Mouse (Mus musculus) adrenal gland, adult 8-10 months (tissue): ENCODE results near the gene Sphk1. TPM values are rescaled to one million over a fixed set of nuclear protein-coding genes. Genes with fewer than 3 reads are reported as not detected.
"Not testable (repeated sequence)": the region's sequence is repeated elsewhere in the genome, so short reads cannot be mapped to it uniquely, and the experiment has no call there.

ENCODE experiments used
- DNase-seq: peaks from one replicate; pipeline ENCODE4 v3.0.0; 2022
- total RNA-seq, 4 experiments: library from RNA; stranded (reverse); gene quantifications; 2 replicates each; pipeline ENCODE4 v1.2.4; 2022

Sphk1 gene
- total RNA-seq = 1 to 10 TPM; 3.0 to 4.7 (median 3.5) TPM

DNA sequence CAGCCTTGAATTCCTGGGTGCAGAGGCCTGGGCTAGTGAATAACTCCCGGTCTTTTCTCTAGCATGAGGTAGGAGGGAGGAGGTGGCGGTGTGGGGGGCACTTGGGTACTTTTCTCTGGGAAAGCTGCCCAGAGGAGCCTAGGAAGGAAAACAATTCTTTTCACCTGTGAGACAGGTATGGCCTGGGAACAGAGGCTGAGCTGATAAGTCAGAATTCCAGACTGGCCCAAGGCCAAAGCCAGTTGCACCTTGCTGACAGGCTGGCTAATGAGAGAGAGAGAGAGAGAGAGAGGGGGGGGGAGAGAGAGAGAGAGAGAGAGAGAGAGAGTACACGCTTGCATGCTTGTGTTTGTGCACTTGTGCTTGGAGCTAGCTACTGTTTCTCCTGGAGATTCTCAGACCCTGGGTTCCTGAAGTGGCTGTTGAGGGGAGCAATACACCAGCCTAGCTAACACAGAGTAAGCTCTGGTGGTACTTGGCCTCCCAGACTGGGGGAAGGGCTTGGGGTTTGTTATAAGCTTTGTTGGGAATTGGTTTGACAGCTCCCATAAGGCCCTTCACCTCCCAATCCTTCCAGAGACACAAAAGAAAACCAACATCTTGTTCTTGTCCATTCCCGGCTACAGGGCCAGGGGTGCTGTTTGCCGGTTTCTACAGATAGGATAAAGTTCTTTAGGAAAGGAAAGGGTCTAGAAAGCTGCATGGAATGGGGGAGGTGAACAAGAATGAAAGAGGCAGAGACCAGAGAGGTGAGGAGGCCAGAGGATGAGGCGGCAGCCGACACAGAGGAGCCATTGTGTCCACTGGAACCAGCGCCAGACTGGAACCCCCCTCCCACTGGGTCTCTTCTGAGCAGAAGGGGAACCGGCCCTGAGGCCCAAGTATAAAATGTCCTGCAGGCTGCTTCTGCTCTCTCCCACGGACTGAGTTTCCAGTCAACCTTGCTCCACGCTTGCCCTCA is at the start of gene Sphk1:
Gene Sphk1, plus strand, starts transcription at position 739 of the 961 bp plus-strand sequence.
- DNase-seq = no peak

- DNase-seq = no peak
Observed at GRCm38 (mm10) chr11:116480975-116481374, 49.8 kb upstream of the Sphk1 start.

DNA sequence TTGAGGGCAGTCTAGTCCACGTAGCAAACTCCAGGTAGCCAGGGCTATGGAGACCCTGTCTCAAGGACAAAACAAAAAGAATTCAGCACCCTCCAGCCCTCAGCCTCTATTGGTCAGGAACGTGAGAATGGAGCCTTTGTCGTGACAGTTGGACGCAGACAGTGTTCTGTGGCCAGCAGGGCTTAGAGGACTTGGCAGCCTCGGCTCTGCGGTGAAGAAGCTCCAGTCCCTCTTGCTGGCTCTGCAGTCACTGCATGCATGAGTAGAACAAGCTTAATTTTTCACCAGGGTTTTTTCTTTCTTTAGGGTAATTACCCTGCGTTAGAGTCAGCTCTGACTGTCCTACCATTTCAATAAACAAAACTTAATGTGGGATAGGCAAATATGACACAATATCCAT is 48.9 kb upstream of the Sphk1 start:
- no peak for DNase-seq

GRCm38 (mm10) chr11:116484261-116484660 is 46.5 kb upstream of the Sphk1 start:
- DNase-seq = no peak

DNA sequence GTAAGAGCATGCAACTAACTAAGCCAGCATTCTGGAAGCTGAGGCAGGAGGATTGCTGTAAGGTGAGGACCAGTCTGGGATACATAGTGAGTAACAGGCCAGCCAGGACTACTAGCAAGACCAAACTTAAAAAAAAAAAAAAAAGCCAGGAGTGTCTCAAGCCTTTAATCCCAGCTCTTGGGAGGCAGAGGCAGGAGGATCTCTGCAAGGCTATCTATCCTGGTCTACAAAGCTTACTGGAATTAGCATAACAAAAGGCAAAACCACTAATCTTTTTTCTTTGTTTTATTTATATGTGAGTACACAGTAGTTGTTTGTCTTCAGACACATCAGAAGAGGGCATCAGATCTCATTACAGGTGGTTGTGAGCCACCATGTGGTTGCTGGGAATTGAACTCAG is 42.5 kb upstream of the Sphk1 start:
- no peak for DNase-seq

DNA sequence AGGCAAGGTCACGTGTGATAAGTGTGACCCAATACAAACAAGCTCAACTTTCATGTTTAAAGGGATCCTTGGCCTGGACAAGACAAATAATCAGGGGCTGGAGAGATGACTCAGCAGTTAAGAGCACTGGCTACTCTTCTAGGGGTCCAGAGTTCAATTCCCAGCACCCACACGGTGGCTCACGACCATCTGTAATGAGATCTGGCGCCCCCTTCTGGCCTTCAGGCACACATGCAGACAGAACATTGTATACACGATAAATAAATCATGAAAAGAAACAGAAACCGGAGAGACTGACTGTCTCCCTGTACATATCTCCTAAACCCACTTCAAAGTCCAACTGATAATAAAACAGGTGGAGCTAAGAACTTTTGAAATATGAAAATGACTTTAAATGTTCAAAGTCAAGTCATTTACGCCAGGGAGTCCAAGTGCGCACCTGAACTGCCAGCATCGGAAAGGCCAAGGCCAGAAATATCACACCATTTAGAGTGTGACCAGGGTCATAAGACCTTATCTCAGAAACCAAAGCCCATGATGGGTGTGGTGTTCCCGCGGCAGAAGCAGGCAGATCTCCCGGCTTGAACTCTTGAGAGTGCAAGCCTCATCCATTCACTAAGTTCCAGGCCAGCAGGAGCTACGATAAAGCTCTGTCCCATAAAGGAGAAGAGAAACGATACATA is 41.9 kb upstream of the Sphk1 start:
- no peak for DNase-seq

- peak; percentile 30 for DNase-seq
Observed at GRCm38 (mm10) chr11:116489771-116490231, 40.9 kb upstream of the Sphk1 start.

DNA sequence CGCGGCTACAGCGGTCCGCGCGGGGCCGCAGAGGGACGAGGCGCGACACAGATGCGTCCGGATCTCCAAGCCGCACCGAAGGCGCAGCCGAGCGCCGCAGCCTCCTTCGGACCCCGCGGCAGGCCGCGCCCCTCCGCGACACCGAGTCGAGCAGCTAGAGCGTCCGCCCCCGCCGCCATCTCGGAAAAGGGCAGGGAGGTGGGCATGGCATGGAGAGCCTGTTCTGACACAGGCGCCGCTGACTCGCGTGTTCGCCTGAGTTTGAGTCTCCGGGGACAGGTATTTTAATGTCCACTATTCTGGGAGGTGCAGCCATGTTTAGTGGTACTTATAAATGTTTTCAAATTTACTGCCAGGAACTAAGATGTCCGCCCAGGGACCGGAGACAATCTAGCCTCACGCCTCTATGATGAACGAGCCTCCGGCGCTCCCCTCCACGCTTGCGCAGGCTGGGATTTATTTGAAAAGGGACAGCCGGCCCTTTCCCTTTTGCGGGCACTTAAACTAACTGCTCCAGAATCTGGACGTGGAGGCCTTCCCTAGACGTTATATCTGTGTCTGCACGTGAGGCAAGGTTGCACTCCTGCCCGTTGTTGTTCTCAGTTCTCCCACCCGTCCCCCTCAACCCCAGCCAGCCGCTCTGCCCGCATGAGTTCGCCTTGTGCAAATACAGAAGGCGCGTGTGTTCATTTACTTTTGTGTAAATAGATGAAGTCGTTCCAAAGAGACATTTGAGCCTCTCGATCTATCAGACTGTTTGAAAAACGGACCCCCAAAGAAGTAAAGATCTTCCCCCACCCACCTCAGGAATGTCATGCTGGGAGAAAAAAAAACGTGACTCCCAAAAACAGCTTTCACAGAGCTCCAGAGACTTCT is 40.3 kb upstream of the Sphk1 start:
- DNase-seq = peak; percentile 74

DNA sequence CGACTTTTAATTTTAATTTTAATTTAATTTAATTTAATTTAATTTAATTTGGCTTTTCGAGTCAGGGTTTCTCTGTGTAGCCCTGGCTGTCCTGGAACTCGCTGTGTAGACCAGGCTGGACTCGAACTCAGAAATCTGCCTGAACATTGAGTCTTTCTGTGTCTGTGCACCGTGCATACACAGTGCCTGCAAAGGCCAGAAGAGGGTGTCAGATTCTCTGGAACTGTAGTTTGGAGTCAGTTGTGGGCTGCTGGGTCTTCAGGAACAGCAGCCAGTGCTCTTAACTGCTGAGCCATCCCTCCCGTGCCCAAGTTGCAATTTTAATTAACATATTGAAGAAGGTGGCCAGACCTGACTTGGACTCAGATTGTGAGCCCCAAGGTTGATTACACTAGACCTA is 39.4 kb upstream of the Sphk1 start:
- DNase-seq = no peak

GRCm38 (mm10) chr11:116492507-116492906 is 38.2 kb upstream of the Sphk1 start:
- DNase-seq = not testable (repeated sequence)

- no peak for DNase-seq
Observed at GRCm38 (mm10) chr11:116493191-116493590, 37.5 kb upstream of the Sphk1 start.

DNA sequence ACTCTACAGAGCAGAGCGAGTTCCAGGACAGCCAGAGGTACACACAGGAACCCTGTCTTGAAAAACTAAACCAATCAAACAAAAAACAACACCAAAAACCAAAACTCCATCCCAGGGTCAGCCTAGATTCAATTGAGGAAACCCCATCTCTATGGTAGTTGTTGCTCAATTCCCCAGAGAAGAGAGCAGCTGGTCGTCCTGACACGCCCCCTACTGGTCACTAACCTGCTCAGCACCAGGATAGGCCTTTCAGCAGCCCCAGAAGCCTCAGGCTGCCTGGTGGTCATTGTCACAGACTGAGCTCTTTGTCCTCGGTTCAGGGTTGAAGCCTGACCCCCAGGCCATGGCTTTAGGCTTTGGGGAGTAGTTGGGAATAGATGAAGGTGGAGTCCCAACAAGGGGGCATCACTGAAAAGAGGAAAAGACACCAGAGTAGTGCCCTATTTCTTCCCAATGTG is 36.9 kb upstream of the Sphk1 start, which contains the start of gene Prpsap1:
Gene Prpsap1, minus strand, starts transcription at position 408 of the 458 bp plus-strand sequence.
- DNase-seq = no peak

DNA sequence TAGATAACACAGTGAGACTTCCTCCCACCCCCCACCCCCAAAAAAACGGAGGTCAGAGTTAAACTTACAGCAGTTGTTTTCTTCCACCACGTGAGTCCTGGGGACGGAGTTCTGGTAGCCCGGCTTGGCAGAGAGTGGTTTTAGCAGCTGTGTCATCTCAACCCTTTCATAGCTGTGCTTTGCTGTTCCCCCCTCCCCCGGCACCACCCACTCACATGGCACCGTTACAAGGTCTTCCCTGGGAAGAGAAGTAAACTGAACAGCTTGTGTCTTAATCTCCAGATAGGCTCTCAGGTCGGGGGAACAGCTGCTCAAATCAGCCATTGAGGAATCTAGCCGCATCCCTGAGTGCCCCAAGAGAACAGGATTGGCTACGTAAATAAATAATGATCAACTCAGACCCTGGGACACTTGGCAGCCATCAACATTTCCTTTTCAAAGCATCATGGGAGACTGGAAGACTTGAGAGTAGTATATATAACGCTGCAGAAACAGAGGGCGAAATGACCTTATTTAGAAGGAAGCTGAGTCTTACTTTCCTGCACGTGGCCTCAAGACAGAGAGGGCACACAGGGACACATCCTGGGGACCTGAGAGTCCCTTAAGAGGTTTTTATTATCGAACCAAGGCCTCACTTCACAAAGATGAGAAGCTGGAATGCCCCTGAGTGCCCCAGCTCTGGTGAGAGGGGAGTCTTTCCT is 36.1 kb upstream of the Sphk1 start:
- DNase-seq = no peak

- no peak for DNase-seq
Observed at GRCm38 (mm10) chr11:116497313-116497712, 33.4 kb upstream of the Sphk1 start.

- no peak for DNase-seq
Observed at GRCm38 (mm10) chr11:116498596-116498995, 32.1 kb upstream of the Sphk1 start.

GRCm38 (mm10) chr11:116499018-116499417 is 31.7 kb upstream of the Sphk1 start:
- no peak for DNase-seq

DNA sequence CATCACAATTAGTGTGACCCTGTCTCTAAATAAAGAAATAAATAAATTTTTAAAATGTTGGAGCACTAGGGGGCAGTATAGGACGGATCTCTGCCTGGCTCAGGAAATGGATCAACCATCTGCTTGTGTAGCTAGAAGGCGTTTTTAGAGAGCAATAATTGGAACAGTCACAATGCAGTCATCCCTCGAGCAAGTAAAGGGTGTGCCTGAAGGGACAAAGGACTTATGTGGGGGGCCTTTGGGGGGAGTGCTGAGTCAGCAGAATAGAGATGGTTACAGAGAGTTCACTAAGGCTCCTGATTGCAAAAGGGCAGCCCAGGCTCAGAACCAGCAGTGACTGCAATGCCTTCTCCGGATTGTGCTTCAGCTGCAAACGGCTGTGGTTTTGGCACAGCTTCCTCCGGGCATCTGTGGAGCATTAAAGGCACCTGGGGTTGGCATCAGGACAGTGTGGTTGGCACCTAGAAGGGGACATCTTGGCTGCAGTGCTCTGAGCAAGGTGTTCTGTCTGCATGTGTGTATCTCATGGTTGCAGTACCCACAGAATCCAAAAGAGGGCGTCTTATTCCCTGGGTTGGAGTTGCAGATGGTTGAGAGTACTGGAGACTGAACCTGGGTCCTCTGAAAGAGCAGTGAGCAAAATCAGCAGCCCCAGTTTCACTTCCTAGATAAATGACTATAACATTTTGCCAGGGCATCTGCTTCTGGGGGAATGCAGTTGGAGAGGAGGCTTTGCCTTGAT is 29.5 kb upstream of the Sphk1 start:
- no peak for DNase-seq

- no peak for DNase-seq
Observed at GRCm38 (mm10) chr11:116504516-116504915, 26.2 kb upstream of the Sphk1 start.

- DNase-seq = no peak
Observed at GRCm38 (mm10) chr11:116505573-116505972, 25.2 kb upstream of the Sphk1 start.

DNA sequence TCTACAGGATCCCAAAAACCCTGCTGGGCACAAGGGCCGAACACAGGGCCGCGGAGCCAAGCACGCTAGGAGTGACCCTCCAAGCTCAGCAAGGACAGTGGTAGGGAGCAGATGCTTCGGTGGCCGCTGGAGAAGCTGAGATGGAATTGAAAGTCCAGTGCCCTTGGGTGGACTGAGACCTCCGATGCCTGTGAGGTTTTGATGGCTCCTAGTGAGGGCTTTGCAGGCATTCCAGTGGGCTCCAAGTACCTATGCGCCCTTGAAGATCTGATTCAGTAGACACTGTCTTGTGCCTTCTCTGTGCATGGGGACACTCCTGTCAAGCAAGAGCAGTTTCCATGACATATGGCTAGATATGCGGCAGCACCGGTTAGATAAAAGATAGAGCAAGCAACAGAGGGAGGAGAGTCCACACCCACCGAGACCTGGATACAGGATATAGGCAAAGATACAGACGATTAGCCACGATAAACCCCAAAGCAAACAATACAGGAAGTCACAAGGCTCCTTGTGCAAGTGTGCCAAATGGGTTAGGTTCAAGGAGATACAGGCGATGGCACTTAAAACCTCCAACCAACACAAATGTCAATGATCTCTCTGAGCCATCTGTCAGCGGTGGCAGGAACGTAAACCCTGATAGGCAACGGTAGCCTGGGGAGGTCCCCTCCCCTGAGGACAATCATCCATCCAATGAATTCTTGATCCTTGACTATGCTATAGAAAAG is 24.4 kb upstream of the Sphk1 start:
- DNase-seq = no peak
